Mouse (Mus musculus) stomach, postnatal 0 days (tissue): Measurements from ENCODE around the gene Gtf2f2. TPM values are rescaled to one million over a fixed set of nuclear protein-coding genes. Genes with fewer than 3 reads are reported as not detected.

Experiments
- ATAC-seq: fragments of 200-750 bp; cut with Nextera tagmentation; 2 replicates; pipeline ENCODE4 v1.8.0; 2017; ENCODE audit not compliant: low FRiP score, low TSS enrichment
- DNase-seq: peaks from one replicate; pipeline ENCODE4 v3.0.0-alpha.2; 2016; ENCODE audit warnings: low spot score
- H3K27ac ChIP-seq: fragments of 300-500 bp; sonication (generic); replicated peaks from 2 replicates; pipeline ENCODE4 v1.5.1; 2014; ENCODE audit warnings: mild to moderate bottlenecking, control low read depth
- H3K27me3 ChIP-seq: fragments of 300-500 bp; sonication (generic); 2 replicates; pipeline ENCODE4 v1.6.1; 2014; ENCODE audit warnings: low read length; ENCODE audit not compliant: control insufficient read depth, insufficient read depth
- H3K36me3 ChIP-seq: fragments of 300-500 bp; sonication (generic); 2 replicates; pipeline ENCODE4 v1.6.1; 2014; ENCODE audit warnings: low read length, mixed read lengths; ENCODE audit not compliant: control insufficient read depth, insufficient read depth
- H3K4me1 ChIP-seq: fragments of 300-500 bp; sonication (generic); replicated peaks from 2 replicates; pipeline ENCODE4 v1.6.1; 2014; ENCODE audit warnings: antibody characterized with exemption; ENCODE audit not compliant: control insufficient read depth, insufficient read depth
- H3K4me2 ChIP-seq: fragments of 300-500 bp; sonication (generic); replicated peaks from 2 replicates; pipeline ENCODE4 v1.6.1; 2014; ENCODE audit warnings: low read depth, mild to moderate bottlenecking, control low read depth, moderate library complexity
- H3K4me3 ChIP-seq: fragments of 300-500 bp; sonication (generic); 2 replicates; pipeline ENCODE4 v1.5.1; 2014; ENCODE audit warnings: low read depth, low read length, control low read depth
- H3K9ac ChIP-seq: fragments of 300-500 bp; sonication (generic); 2 replicates; pipeline ENCODE4 v1.6.1; 2014; ENCODE audit warnings: mild to moderate bottlenecking, low read length, control low read depth, mixed read lengths
- H3K9me3 ChIP-seq: fragments of 300-500 bp; sonication (generic); 2 replicates; pipeline ENCODE4 v1.6.1; 2016; ENCODE audit warnings: low read length; ENCODE audit not compliant: control insufficient read depth
- CTCF ChIP-seq: IDR thresholded peaks from 2 replicates; pipeline ENCODE4 v1.5.1; 2016; ENCODE audit warnings: antibody characterized with exemption, low read depth, mild to moderate bottlenecking, moderate library complexity
- EP300 ChIP-seq: optimal IDR thresholded peaks from 2 replicates; pipeline ENCODE3; 2016; ENCODE audit warnings: antibody characterized with exemption
- WGBS: fragments of 180-500 bp; shearing (Covaris S2); extraction: QIAGEN DNeasy Blood & Tissue Kit; methylation state at CpG from one replicate; pipeline ENCODE4 v1.1.7; 2014; 5-methylcytosine and 5-hydroxymethylcytosine counted together
- polyA plus RNA-seq: library from polyadenylated mRNA; unstranded; fragments of >200 nt; fragmentation: Nextera tagmentation; extraction: Ambion mirVana; gene quantifications from 2 replicates; pipeline ENCODE4 v1.2.1, GENCODE M21; 2015

Gtf2f2 gene
- polyA plus RNA-seq, 1 experiment from 2014 or later: 36.8 TPM

- H3K27ac ChIP-seq: no peak overlapping the region
- 61% methylated on average over 17 of the region's 17 CpGs for WGBS
- ATAC-seq: no peak
- H3K27me3 ChIP-seq: no peaks in the 10 kb centered on the region
- DNase-seq: no peak
- no peaks in the 10 kb centered on the region for H3K36me3 ChIP-seq
- no peak for TF ChIP-seq EP300
- TF ChIP-seq CTCF: no peak
- no peaks in the 10 kb centered on the region for H3K4me1 ChIP-seq
- H3K9ac ChIP-seq: no peak overlapping the region
- no peak overlapping the region for H3K4me2 ChIP-seq
- no peaks in the 10 kb centered on the region for H3K9me3 ChIP-seq
- H3K4me3 ChIP-seq: no peak overlapping the region
Measured at GRCm38 (mm10) chr14:75855263-75855992, 155.2 kb downstream of the Gtf2f2 start.

GRCm38 (mm10) chr14:75852016-75852415, 158.6 kb downstream of the Gtf2f2 start:
- no peaks in the 10 kb centered on the region for H3K9me3 ChIP-seq
- peaks cover 23% of the 10 kb centered on the region for H3K36me3 ChIP-seq
- WGBS: 84% methylated on average over 5 of the region's 5 CpGs
- no peak overlapping the region for H3K4me3 ChIP-seq
- TF ChIP-seq CTCF (no peak), EP300 (no peak)
- DNase-seq (no peak), ATAC-seq (no peak)
- no peaks in the 10 kb centered on the region for H3K4me1 ChIP-seq
- H3K4me2 ChIP-seq: no peak overlapping the region
- H3K9ac ChIP-seq: no peak overlapping the region
- H3K27ac ChIP-seq: no peak overlapping the region
- no peaks in the 10 kb centered on the region for H3K27me3 ChIP-seq

- Histone ChIP-seq H3K4me3 (no peak overlapping the region), H3K9ac (no peak overlapping the region), H3K27ac (no peak overlapping the region), H3K4me2 (no peak overlapping the region), H3K36me3 (peaks cover 23% of the 10 kb centered on the region), H3K9me3 (no peaks in the 10 kb centered on the region), H3K27me3 (no peaks in the 10 kb centered on the region), H3K4me1 (no peaks in the 10 kb centered on the region)
- ATAC-seq (no peak), DNase-seq (no peak)
- 78% methylated on average over 6 of the region's 6 CpGs for WGBS
- TF ChIP-seq EP300 (no peak), CTCF (no peak)
Measured at GRCm38 (mm10) chr14:75850819-75851218, 159.8 kb downstream of the Gtf2f2 start.

GRCm38 (mm10) chr14:75849842-75850568, 160.7 kb downstream of the Gtf2f2 start:
- 88% methylated on average over 6 of the region's 6 CpGs for WGBS
- no peaks in the 10 kb centered on the region for H3K4me1 ChIP-seq

GRCm38 (mm10) chr14:75849236-75849635, 161.4 kb downstream of the Gtf2f2 start:
- H3K9me3 ChIP-seq: no peaks in the 10 kb centered on the region
- peaks cover 23% of the 10 kb centered on the region for H3K36me3 ChIP-seq
- TF ChIP-seq EP300: no peak
- TF ChIP-seq CTCF: no peak
- 67% methylated on average over 5 of the region's 5 CpGs for WGBS
- ATAC-seq: no peak
- no peak overlapping the region for H3K27ac ChIP-seq
- no peaks in the 10 kb centered on the region for H3K27me3 ChIP-seq
- H3K4me1 ChIP-seq: no peaks in the 10 kb centered on the region
- no peak for DNase-seq
- no peak overlapping the region for H3K4me2 ChIP-seq
- no peak overlapping the region for H3K9ac ChIP-seq
- H3K4me3 ChIP-seq: no peak overlapping the region

More at GRCm38 (mm10) chr14:75849842-75850568, 160.7 kb downstream of the Gtf2f2 start:
- Histone ChIP-seq H3K27me3 (no peaks in the 10 kb centered on the region), H3K9ac (no peak overlapping the region), H3K4me2 (no peak overlapping the region), H3K27ac (no peak overlapping the region), H3K4me3 (no peak overlapping the region), H3K9me3 (no peaks in the 10 kb centered on the region), H3K36me3 (peaks cover 23% of the 10 kb centered on the region)
- TF ChIP-seq CTCF (no peak), EP300 (no peak)
- DNase-seq (no peak), ATAC-seq (no peak)

GRCm38 (mm10) chr14:75848482-75848881, 162.2 kb downstream of the Gtf2f2 start:
- no peak overlapping the region for H3K9ac ChIP-seq
- H3K36me3 ChIP-seq: peaks cover 23% of the 10 kb centered on the region
- ATAC-seq: no peak
- DNase-seq: no peak
- no peaks in the 10 kb centered on the region for H3K4me1 ChIP-seq
- H3K4me3 ChIP-seq: no peak overlapping the region
- no peak overlapping the region for H3K27ac ChIP-seq
- TF ChIP-seq CTCF (no peak), EP300 (no peak)
- H3K27me3 ChIP-seq: no peaks in the 10 kb centered on the region
- WGBS: 89% methylated on average over 5 of the region's 5 CpGs
- no peak overlapping the region for H3K4me2 ChIP-seq
- H3K9me3 ChIP-seq: no peaks in the 10 kb centered on the region
